ENCODE assay signal across 23 mouse cellular contexts in genomic region chr3:98118252-98118651, GRCm38 (mm10). TPM values are rescaled to one million over a fixed set of nuclear protein-coding genes. Genes with fewer than 3 reads are reported as not detected.
"Had no signal": no experiment of that assay in that cellular context is flagged by ENCODE, and none has a peak within 500 bp of the region (broad histone marks: within the 10 kb centered on the region; RNA-seq: fewer than 3 reads in every experiment).

No protein-coding gene starts in this region.

- ATAC-seq: liver, postnatal 0 days; lung, postnatal 0 days; midbrain, embryonic 13.5 days; midbrain, embryonic 15.5 days; midbrain, embryonic 16.5 days had no signal

- DNase-seq: left cerebral cortex, postnatal 4 days; liver; liver, embryonic 13.5 days; liver, postnatal 0 days; lung, adult 18-20 months; lung, adult 2 months; lung, embryonic 14.5 days; lung, postnatal 10 days; lung, postnatal 14 days; lung, postnatal 36 days; lung, postnatal 4 days; midbrain, embryonic 14.5 days had no signal

RNA-seq across cellular contexts. Expression of gene Adam30, which starts 42.2 kb away (rescaled TPM):
- total RNA-seq: left cerebral cortex, adult 8-10 months; left cerebral cortex, postnatal 10 days; left cerebral cortex, postnatal 14 days; left cerebral cortex, postnatal 25 days; left cerebral cortex, postnatal 36 days; left cerebral cortex, postnatal 4 days; liver, adult 2 months; midbrain, postnatal 0 days had no signal
